ENCODE assay signal across 13 mouse cellular contexts in the genomic region with DNA sequence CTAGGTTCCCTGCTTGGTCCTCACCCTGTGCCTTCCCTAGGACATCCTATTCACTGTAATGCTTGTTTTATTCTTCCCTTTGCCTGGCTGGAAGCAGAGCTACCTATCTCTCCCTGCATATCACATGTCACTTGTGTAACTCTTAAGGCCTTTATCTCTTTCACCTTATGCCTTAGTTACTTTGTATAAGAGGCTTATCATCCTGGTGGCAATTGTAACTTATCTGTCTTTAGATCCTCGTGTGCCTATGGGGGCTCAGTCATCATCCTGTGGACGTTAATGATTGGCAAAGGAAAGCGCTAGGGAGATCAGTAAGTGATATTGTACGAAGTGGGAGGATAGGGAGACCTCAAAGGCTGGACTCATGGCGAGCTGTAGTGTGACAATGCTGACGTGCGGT. TPM values are rescaled to one million over a fixed set of nuclear protein-coding genes. Genes with fewer than 3 reads are reported as not detected.
"Had no signal": no experiment of that assay in that cellular context is flagged by ENCODE, and none has a peak within 500 bp of the region (broad histone marks: within the 10 kb centered on the region; RNA-seq: fewer than 3 reads in every experiment).

No protein-coding gene starts in this region.

- H3K4me3 ChIP-seq: limb, embryonic 12.5 days; midbrain, embryonic 10.5 days; midbrain, embryonic 15.5 days; neural tube, embryonic 15.5 days had no signal

- H3K9me3 ChIP-seq: limb, embryonic 12.5 days; midbrain, embryonic 10.5 days; midbrain, embryonic 15.5 days; neural tube, embryonic 15.5 days had no signal

- ATAC-seq: midbrain, embryonic 15.5 days had no signal

- H3K36me3 ChIP-seq: limb, embryonic 12.5 days; midbrain, embryonic 10.5 days; midbrain, embryonic 15.5 days; neural tube, embryonic 15.5 days had no signal

- H3K4me2 ChIP-seq: limb, embryonic 12.5 days; midbrain, embryonic 15.5 days; neural tube, embryonic 15.5 days had no signal

- DNase-seq: kidney, adult 11 months; kidney, adult 9 months; kidney, postnatal 36 days; layer of hippocampus, adult 9-11 months; layer of hippocampus, postnatal 36 days; right cerebral cortex, adult 18-20 months; thymus, postnatal 4 days had no signal

- H3K27me3 ChIP-seq: limb, embryonic 12.5 days; midbrain, embryonic 15.5 days had no signal

- H3K9ac ChIP-seq: limb, embryonic 12.5 days; midbrain, embryonic 15.5 days; neural tube, embryonic 15.5 days had no signal

- H3K27ac ChIP-seq: kidney, postnatal 0 days; limb, embryonic 12.5 days; midbrain, embryonic 10.5 days; midbrain, embryonic 15.5 days; neural tube, embryonic 15.5 days; stomach, postnatal 0 days had no signal

RNA-seq across cellular contexts. Expression of gene Fam83f, which starts 16.9 kb away (rescaled TPM):
- total RNA-seq: layer of hippocampus, postnatal 36 days had no signal
